ENCODE assay signal across 8 mouse cellular contexts in genomic region chr6:21850526-21851345, GRCm38 (mm10). TPM values are rescaled to one million over a fixed set of nuclear protein-coding genes. Genes with fewer than 3 reads are reported as not detected.
DNase-seq lines count a peak whose midpoint lies in the region; ATAC-seq and TF ChIP-seq lines count a peak whose summit lies in the region.

No protein-coding gene starts in this region.

- no peak for TF ChIP-seq CTCF in liver, embryonic 14.5 days (IDR thresholded peaks at IDR 0.05; ENCODE audit: low read depth)

- DNase-seq in left cerebral cortex, postnatal 4 days, result peak; percentile 3
- no peak for DNase-seq in left cerebral cortex, adult 8-10 months (ENCODE audit: low spot score in 2 of 2)
- peak; percentile 79 for DNase-seq in intestine, embryonic 14.5 days (ENCODE audit: low spot score)
- DNase-seq in liver, embryonic 14.5 days (ENCODE audit: low read depth in 3 of 3, low spot score in 3 of 3), result no peak
- no peak for DNase-seq in left cerebral cortex, postnatal 10 days (ENCODE audit: extremely low spot score in 1 of 2, low spot score in 2 of 2)

- peak; percentile 41; the same call in 1 of the 2 replicates for ATAC-seq in forebrain, embryonic 13.5 days
- ATAC-seq in intestine, embryonic 14.5 days (replicated peaks; ENCODE audit: low FRiP score, low TSS enrichment, low read depth), result no peak; the same call in 1 of the 2 replicates
- ATAC-seq in liver, embryonic 14.5 days (ENCODE audit: insufficient read depth), result peak; percentile 51; the same call in 1 of the 2 replicates
- ATAC-seq in stomach, embryonic 15.5 days (ENCODE audit: insufficient read depth, low FRiP score, low read depth), result no peak
- no peak for ATAC-seq in CD4-positive, CD25-positive, alpha-beta regulatory T cell, adult 4 months

- WGBS in forebrain, embryonic 13.5 days, result 26% methylated on average over 21 of the region's 21 CpGs
- 7% methylated on average over 21 of the region's 21 CpGs for WGBS in intestine, embryonic 14.5 days
- 7% methylated on average over 21 of the region's 21 CpGs for WGBS in liver, embryonic 14.5 days (ENCODE audit: insufficient replicate concordance)
- WGBS in stomach, embryonic 15.5 days, result 15% methylated on average over 21 of the region's 21 CpGs

- H3K4me3 ChIP-seq in forebrain, embryonic 13.5 days, result peak overlapping the region; percentile 77
- peak overlapping the region; percentile 73 for H3K4me3 ChIP-seq in intestine, embryonic 14.5 days (ENCODE audit: low read depth, low read length)
- H3K4me3 ChIP-seq in liver, embryonic 14.5 days (ENCODE audit: insufficient read depth in 1 of 2, low read depth in 2 of 2, low read length in 2 of 2), result peak overlapping the region; percentile 50 to 66
- peak overlapping the region; percentile 82 for H3K4me3 ChIP-seq in stomach, embryonic 15.5 days (replicated peaks)

- no peak for TF ChIP-seq EP300 in liver, embryonic 14.5 days (IDR thresholded peaks at IDR 0.05; ENCODE audit: low read depth)

- peak overlapping the region; percentile 94 for H3K9ac ChIP-seq in forebrain, embryonic 13.5 days
- H3K9ac ChIP-seq in intestine, embryonic 14.5 days (ENCODE audit: low read length), result peak overlapping the region; percentile 82
- no peak overlapping the region; the same call in 1 of the 2 replicates for H3K9ac ChIP-seq in liver, embryonic 14.5 days (replicated peaks)
- H3K9ac ChIP-seq in stomach, embryonic 15.5 days, result peak overlapping the region; percentile 74

- peak overlapping the region; percentile 65 for H3K4me2 ChIP-seq in forebrain, embryonic 13.5 days
- peak overlapping the region; percentile 83 for H3K4me2 ChIP-seq in intestine, embryonic 14.5 days (ENCODE audit: low read length)
- H3K4me2 ChIP-seq in liver, embryonic 14.5 days (ENCODE audit: low read depth), result peak overlapping the region; percentile 73
- H3K4me2 ChIP-seq in stomach, embryonic 15.5 days, result peak overlapping the region; percentile 72

- H3K27ac ChIP-seq in forebrain, embryonic 13.5 days, result peak overlapping the region; percentile 80; the same call in 1 of the 2 replicates
- H3K27ac ChIP-seq in intestine, embryonic 14.5 days (ENCODE audit: low read depth), result peak overlapping the region; percentile 92
- no peak overlapping the region for H3K27ac ChIP-seq in liver, embryonic 14.5 days
- peak overlapping the region; percentile 94; the same call in 1 of the 2 replicates for H3K27ac ChIP-seq in stomach, embryonic 15.5 days

- no peaks in the 10 kb centered on the region for H3K9me3 ChIP-seq in forebrain, embryonic 13.5 days (replicated peaks)
- no peaks in the 10 kb centered on the region for H3K9me3 ChIP-seq in intestine, embryonic 14.5 days (ENCODE audit: control insufficient read depth, low read length)
- H3K9me3 ChIP-seq in liver, embryonic 14.5 days (ENCODE audit: control insufficient read depth, low read length), result no peaks in the 10 kb centered on the region
- no peaks in the 10 kb centered on the region for H3K9me3 ChIP-seq in stomach, embryonic 15.5 days

- H3K27me3 ChIP-seq in forebrain, embryonic 13.5 days, result no peaks in the 10 kb centered on the region
- H3K27me3 ChIP-seq in intestine, embryonic 14.5 days (replicated peaks; ENCODE audit: control insufficient read depth, insufficient read depth, low read length), result no peaks in the 10 kb centered on the region
- H3K27me3 ChIP-seq in liver, embryonic 14.5 days (ENCODE audit: control insufficient read depth, insufficient read depth, low read length), result peaks cover 3% of the 10 kb centered on the region
- H3K27me3 ChIP-seq in stomach, embryonic 15.5 days (replicated peaks), result no peaks in the 10 kb centered on the region

- intact Hi-C loops in left cerebral cortex, postnatal 4 days (cut with DNase I), result no loop called here
- intact Hi-C loops in left cerebral cortex, postnatal 10 days (cut with DNase I), result no loop called here

- peaks cover 16% of the 10 kb centered on the region for H3K4me1 ChIP-seq in forebrain, embryonic 13.5 days
- peaks cover 13% of the 10 kb centered on the region; the same call in 1 of the 2 replicates for H3K4me1 ChIP-seq in intestine, embryonic 14.5 days (replicated peaks; ENCODE audit: control insufficient read depth, insufficient read depth, low read length)
- H3K4me1 ChIP-seq in liver, embryonic 14.5 days (replicated peaks; ENCODE audit: control insufficient read depth in 2 of 2, insufficient read depth in 2 of 2, low read length in 1 of 2), result peaks cover 0 to 3% of the 10 kb centered on the region in 2 experiments; a peak in 3 of 4 replicates
- H3K4me1 ChIP-seq in stomach, embryonic 15.5 days, result peaks cover 4% of the 10 kb centered on the region; the same call in 1 of the 2 replicates

- H3K36me3 ChIP-seq in forebrain, embryonic 13.5 days (ENCODE audit: poor library complexity, severe bottlenecking), result peaks cover 19% of the 10 kb centered on the region
- peaks cover 20% of the 10 kb centered on the region for H3K36me3 ChIP-seq in intestine, embryonic 14.5 days (ENCODE audit: control insufficient read depth, insufficient read depth, low read length)
- no peaks in the 10 kb centered on the region for H3K36me3 ChIP-seq in liver, embryonic 14.5 days (replicated peaks; ENCODE audit: control insufficient read depth, insufficient read depth, low read depth)
- H3K36me3 ChIP-seq in stomach, embryonic 15.5 days, result 0 out of 2 replicates have a peak, but pooled peaks cover 4% of the 10 kb centered on the region

RNA-seq across cellular contexts. Expression of gene Tspan12, which starts 1.6 kb away (rescaled TPM):
- 10 to 100 TPM; 21.1 to 23.3 TPM for total RNA-seq in left cerebral cortex, postnatal 4 days (2021)
- 10 to 100 TPM; 25.1 to 27.8 (median 26.8) TPM for total RNA-seq in left cerebral cortex, adult 8-10 months (2022)
- 64.1 and 67.3 TPM in 2 replicates for polyA plus RNA-seq in forebrain, embryonic 13.5 days (2015; fragmentation: Nextera tagmentation; extraction: Ambion mirVana)
- polyA plus RNA-seq in intestine, embryonic 14.5 days (2014; fragmentation: Nextera tagmentation; extraction: Ambion mirVana), result 109 and 120 TPM in 2 replicates
- 2.8 and 4.3 TPM in 2 replicates for polyA plus RNA-seq in liver, embryonic 14.5 days (2012; rRNA removed)
- polyA plus RNA-seq in liver, embryonic 14.5 days (2014; fragmentation: Nextera tagmentation; extraction: Ambion mirVana), result 18.3 and 18.9 TPM in 2 replicates
- polyA plus RNA-seq in stomach, embryonic 15.5 days (2015; fragmentation: Nextera tagmentation; extraction: Ambion mirVana), result 73.1 and 76.7 TPM in 2 replicates
- polyA plus RNA-seq in CD4-positive, CD25-positive, alpha-beta regulatory T cell, adult 4 months (2017; shearing (Covaris generic)), result not detected
- total RNA-seq in left cerebral cortex, postnatal 10 days (2021), result 10 to 100 TPM; 19.3 to 23.4 TPM

Comparison
In these comparisons a context has a peak if more than half of its experiments do, and no peak if none do; other contexts are left out.
1. DNase-seq: peak in left cerebral cortex, postnatal 4 days (single experiment) and intestine, embryonic 14.5 days (single experiment); none in left cerebral cortex, adult 8-10 months (0 of 2), liver, embryonic 14.5 days (0 of 3) and left cerebral cortex, postnatal 10 days (0 of 2).
2. ATAC-seq: peak in forebrain, embryonic 13.5 days (single experiment) and liver, embryonic 14.5 days (single experiment); none in intestine, embryonic 14.5 days (single experiment), stomach, embryonic 15.5 days (single experiment) and CD4-positive, CD25-positive, alpha-beta regulatory T cell, adult 4 months (single experiment).
3. Peak in every context shown above with its lines, with median percentiles within 50 percentile points of each other: H3K4me2 ChIP-seq and H3K4me3 ChIP-seq.